Mouse (Mus musculus) heart, postnatal 0 days (tissue): ENCODE measurements around the gene Napa.

Experiments
- CTCF ChIP-seq: IDR thresholded peaks from 2 replicates; pipeline ENCODE4 v1.5.1; 2016; ENCODE audit warnings: antibody characterized with exemption, control low read depth, low read depth
- EP300 ChIP-seq: IDR thresholded peaks from 2 replicates; pipeline ENCODE4 v1.6.1; 2016; ENCODE audit warnings: antibody characterized with exemption, low read depth

GRCm38 (mm10) chr7:16063490-16063889, 34.8 kb upstream of the Napa start:
- TF ChIP-seq EP300 (no peak), CTCF (peak; percentile 21; the same call in 1 of the 2 replicates)
